In genomic region chr4:155832321-155832720, GRCm38 (mm10) we compare ENCODE assay signal across 8 mouse cellular contexts. TPM values are rescaled to one million over a fixed set of nuclear protein-coding genes. Genes with fewer than 3 reads are reported as not detected.
DNase-seq lines count a peak whose midpoint lies in the region; ATAC-seq and TF ChIP-seq lines count a peak whose summit lies in the region.

No protein-coding gene starts in this region.

- H3K4me2 ChIP-seq in forebrain, embryonic 15.5 days (replicated peaks): peak overlapping the region; percentile 98
- H3K4me2 ChIP-seq in liver, embryonic 16.5 days (ENCODE audit: low read depth, low read length): peak overlapping the region; percentile 87

- peaks cover 19% of the 10 kb centered on the region for H3K4me1 ChIP-seq in heart, embryonic 10.5 days
- H3K4me1 ChIP-seq in E14TG2a.4 (replicated peaks; ENCODE audit: low read depth, low read length): peaks cover 39% of the 10 kb centered on the region
- H3K4me1 ChIP-seq in forebrain, embryonic 15.5 days: peaks cover 29% of the 10 kb centered on the region
- H3K4me1 ChIP-seq in liver, embryonic 16.5 days (ENCODE audit: control insufficient read depth, low read depth, low read length): peaks cover 24% of the 10 kb centered on the region

- intact Hi-C loops in heart, postnatal 10 days (cut with DNase I): loop anchor here (5.0 kb wide), 1 partner anchor 110 kb away; the partner anchor contains the start of gene Ube2j2

- H3K27ac ChIP-seq in heart, embryonic 10.5 days: peak overlapping the region; percentile 87
- no peak overlapping the region for H3K27ac ChIP-seq in forebrain, embryonic 15.5 days (replicated peaks)
- peak overlapping the region; percentile 93 for H3K27ac ChIP-seq in liver, embryonic 16.5 days (ENCODE audit: low read length)

- peak overlapping the region; percentile 84 for H3K4me3 ChIP-seq in heart, embryonic 10.5 days
- H3K4me3 ChIP-seq in E14TG2a.4 (replicated peaks; ENCODE audit: low read length): peak overlapping the region; percentile 94
- H3K4me3 ChIP-seq in forebrain, embryonic 15.5 days: peak overlapping the region; percentile 78
- peak overlapping the region; percentile 90 for H3K4me3 ChIP-seq in liver, embryonic 16.5 days (ENCODE audit: low read depth, low read length)

- TF ChIP-seq CTCF in E14TG2a.4 (conservative IDR thresholded peaks at IDR 0.05; ENCODE audit: low read length): no peak

- H3K27me3 ChIP-seq in heart, embryonic 10.5 days (ENCODE audit: insufficient read depth, poor library complexity, severe bottlenecking): no peaks in the 10 kb centered on the region
- no peaks in the 10 kb centered on the region for H3K27me3 ChIP-seq in E14TG2a.4 (ENCODE audit: insufficient read depth, low read length)
- no peaks in the 10 kb centered on the region for H3K27me3 ChIP-seq in forebrain, embryonic 15.5 days
- no peaks in the 10 kb centered on the region for H3K27me3 ChIP-seq in liver, embryonic 16.5 days (ENCODE audit: control insufficient read depth, insufficient read depth, low read depth, low read length)

- H3K36me3 ChIP-seq in heart, embryonic 10.5 days: peaks cover 22% of the 10 kb centered on the region
- H3K36me3 ChIP-seq in E14TG2a.4 (ENCODE audit: insufficient read depth, low read length): peaks cover 25% of the 10 kb centered on the region
- peaks cover 11% of the 10 kb centered on the region; the same call in 1 of the 2 replicates for H3K36me3 ChIP-seq in forebrain, embryonic 15.5 days
- H3K36me3 ChIP-seq in liver, embryonic 16.5 days (ENCODE audit: control insufficient read depth, insufficient read depth): peaks cover 5% of the 10 kb centered on the region

- no peak for DNase-seq in heart, embryonic 10.5 days (ENCODE audit: low spot score)
- no peak for DNase-seq in heart, postnatal 10 days
- DNase-seq in Muller cell, postnatal 12 days (ENCODE audit: inconsistent ontology term): no peak
- no peak for DNase-seq in layer of hippocampus, postnatal 25 days (ENCODE audit: extremely low spot score in 1 of 2, low spot score in 1 of 2)

- WGBS in heart, embryonic 10.5 days: 52% methylated on average over 10 of the region's 10 CpGs
- 60% methylated on average over 10 of the region's 10 CpGs for WGBS in forebrain, embryonic 15.5 days
- 51% methylated on average over 10 of the region's 10 CpGs for WGBS in liver, embryonic 16.5 days (ENCODE audit: insufficient replicate concordance)

- H3K9me3 ChIP-seq in heart, embryonic 10.5 days: no peaks in the 10 kb centered on the region
- no peaks in the 10 kb centered on the region for H3K9me3 ChIP-seq in E14TG2a.4 (ENCODE audit: low read length)
- H3K9me3 ChIP-seq in forebrain, embryonic 15.5 days: no peaks in the 10 kb centered on the region
- no peaks in the 10 kb centered on the region for H3K9me3 ChIP-seq in liver, embryonic 16.5 days (replicated peaks; ENCODE audit: control insufficient read depth, low read length)

- ATAC-seq in forebrain, embryonic 15.5 days (replicated peaks): no peak
- no peak for ATAC-seq in liver, embryonic 16.5 days (ENCODE audit: low read depth)
- ATAC-seq in erythroid progenitor cell, adult 5-6 weeks (replicated peaks; ENCODE audit: low FRiP score, poor library complexity, severe bottlenecking): no peak

- H3K9ac ChIP-seq in forebrain, embryonic 15.5 days (replicated peaks): peak overlapping the region; percentile 78
- peak overlapping the region; percentile 92 for H3K9ac ChIP-seq in liver, embryonic 16.5 days (ENCODE audit: low read depth, low read length)

RNA-seq across cellular contexts. Expression of gene Aurkaip1, which starts 1.2 kb away (rescaled TPM):
- polyA plus RNA-seq in heart, embryonic 10.5 days (2016; fragmentation: Nextera tagmentation; extraction: Ambion mirVana): 157 and 170 TPM in 2 replicates
- 10 to 100 TPM; 84.8 to 91.3 TPM for total RNA-seq in heart, postnatal 10 days (2021)
- polyA plus RNA-seq in forebrain, embryonic 15.5 days (2015; fragmentation: Nextera tagmentation; extraction: Ambion mirVana): 127 and 130 TPM in 2 replicates
- 91.8 and 99.9 TPM in 2 replicates for polyA plus RNA-seq in liver, embryonic 16.5 days (2015; fragmentation: Nextera tagmentation; extraction: Ambion mirVana)
- total RNA-seq in layer of hippocampus, postnatal 25 days (2021): 100 to 1,000 TPM in 1 of 2 experiments, 10 to 100 TPM in 1; 95.9 to 105 TPM
- total RNA-seq in erythroid progenitor cell, adult 5-6 weeks (2015; ENCODE audit: low replicate concordance): 47.2 and 63.7 TPM in 2 replicates
- total RNA-seq in erythroid progenitor cell, adult 5-6 weeks (2017; ENCODE audit: low replicate concordance): 69.4 and 71.4 TPM in 2 replicates

RNA-seq across cellular contexts. Expression of gene Mxra8, which starts 7.2 kb away (rescaled TPM):
- polyA plus RNA-seq in heart, embryonic 10.5 days (2016; fragmentation: Nextera tagmentation; extraction: Ambion mirVana): 39.0 and 50.5 TPM in 2 replicates
- total RNA-seq in heart, postnatal 10 days (2021): 10 to 100 TPM; 66.0 to 66.1 TPM
- 15.0 and 19.0 TPM in 2 replicates for polyA plus RNA-seq in forebrain, embryonic 15.5 days (2015; fragmentation: Nextera tagmentation; extraction: Ambion mirVana)
- polyA plus RNA-seq in liver, embryonic 16.5 days (2015; fragmentation: Nextera tagmentation; extraction: Ambion mirVana): 8.2 and 10.2 TPM in 2 replicates
- 1 to 10 TPM; 7.5 to 7.7 TPM for total RNA-seq in layer of hippocampus, postnatal 25 days (2021)
- total RNA-seq in erythroid progenitor cell, adult 5-6 weeks (2015; ENCODE audit: low replicate concordance): not detected in 2 replicates
- total RNA-seq in erythroid progenitor cell, adult 5-6 weeks (2017; ENCODE audit: low replicate concordance): not detected in 2 replicates

RNA-seq across cellular contexts. Expression of gene Dvl1, which starts 14.9 kb away (rescaled TPM):
- polyA plus RNA-seq in heart, embryonic 10.5 days (2016; fragmentation: Nextera tagmentation; extraction: Ambion mirVana): 2.8 and 3.6 TPM in 2 replicates
- total RNA-seq in heart, postnatal 10 days (2021): 10 to 100 TPM; 35.3 to 36.0 TPM
- polyA plus RNA-seq in forebrain, embryonic 15.5 days (2015; fragmentation: Nextera tagmentation; extraction: Ambion mirVana): 10.6 and 23.1 TPM in 2 replicates
- polyA plus RNA-seq in liver, embryonic 16.5 days (2015; fragmentation: Nextera tagmentation; extraction: Ambion mirVana): 1.9 TPM in 2 replicates
- total RNA-seq in layer of hippocampus, postnatal 25 days (2021): 10 to 100 TPM; 75.6 to 77.2 TPM
- 20.9 and 26.0 TPM in 2 replicates for total RNA-seq in erythroid progenitor cell, adult 5-6 weeks (2015; ENCODE audit: low replicate concordance)
- 19.5 and 22.4 TPM in 2 replicates for total RNA-seq in erythroid progenitor cell, adult 5-6 weeks (2017; ENCODE audit: low replicate concordance)

RNA-seq across cellular contexts. Expression of gene Ccnl2, which starts 20.0 kb away (rescaled TPM):
- polyA plus RNA-seq in heart, embryonic 10.5 days (2016; fragmentation: Nextera tagmentation; extraction: Ambion mirVana): 131 and 150 TPM in 2 replicates
- total RNA-seq in heart, postnatal 10 days (2021): 10 to 100 TPM; 49.9 to 50.6 TPM
- polyA plus RNA-seq in forebrain, embryonic 15.5 days (2015; fragmentation: Nextera tagmentation; extraction: Ambion mirVana): 172 and 173 TPM in 2 replicates
- 69.7 and 79.8 TPM in 2 replicates for polyA plus RNA-seq in liver, embryonic 16.5 days (2015; fragmentation: Nextera tagmentation; extraction: Ambion mirVana)
- total RNA-seq in layer of hippocampus, postnatal 25 days (2021): 10 to 100 TPM; 72.2 to 91.2 TPM
- total RNA-seq in erythroid progenitor cell, adult 5-6 weeks (2015; ENCODE audit: low replicate concordance): 258 and 265 TPM in 2 replicates
- 262 and 283 TPM in 2 replicates for total RNA-seq in erythroid progenitor cell, adult 5-6 weeks (2017; ENCODE audit: low replicate concordance)

RNA-seq across cellular contexts. Expression of gene Mrpl20, which starts 29.6 kb away (rescaled TPM):
- polyA plus RNA-seq in heart, embryonic 10.5 days (2016; fragmentation: Nextera tagmentation; extraction: Ambion mirVana): 176 and 226 TPM in 2 replicates
- 10 to 100 TPM; 77.2 to 83.5 TPM for total RNA-seq in heart, postnatal 10 days (2021)
- polyA plus RNA-seq in forebrain, embryonic 15.5 days (2015; fragmentation: Nextera tagmentation; extraction: Ambion mirVana): 228 and 244 TPM in 2 replicates
- 115 and 133 TPM in 2 replicates for polyA plus RNA-seq in liver, embryonic 16.5 days (2015; fragmentation: Nextera tagmentation; extraction: Ambion mirVana)
- total RNA-seq in layer of hippocampus, postnatal 25 days (2021): 10 to 100 TPM; 82.3 to 93.0 TPM
- 127 and 129 TPM in 2 replicates for total RNA-seq in erythroid progenitor cell, adult 5-6 weeks (2015; ENCODE audit: low replicate concordance)
- total RNA-seq in erythroid progenitor cell, adult 5-6 weeks (2017; ENCODE audit: low replicate concordance): 30.7 and 31.2 TPM in 2 replicates

Comparison
In these comparisons a context has a peak if more than half of its experiments do, and no peak if none do; other contexts are left out.
1. RNA of gene Mxra8, which starts 7.2 kb away (total RNA-seq): 66.0 to 66.1 TPM in heart, postnatal 10 days and 7.5 to 7.7 TPM in layer of hippocampus, postnatal 25 days; not detected in erythroid progenitor cell, adult 5-6 weeks; every median in the first group is over 4 times any median in the second.
2. Peak in every context shown above with its lines, with median percentiles within 50 percentile points of each other: H3K4me3 ChIP-seq.